ENCODE assay signal across 25 mouse cellular contexts in the genomic region with DNA sequence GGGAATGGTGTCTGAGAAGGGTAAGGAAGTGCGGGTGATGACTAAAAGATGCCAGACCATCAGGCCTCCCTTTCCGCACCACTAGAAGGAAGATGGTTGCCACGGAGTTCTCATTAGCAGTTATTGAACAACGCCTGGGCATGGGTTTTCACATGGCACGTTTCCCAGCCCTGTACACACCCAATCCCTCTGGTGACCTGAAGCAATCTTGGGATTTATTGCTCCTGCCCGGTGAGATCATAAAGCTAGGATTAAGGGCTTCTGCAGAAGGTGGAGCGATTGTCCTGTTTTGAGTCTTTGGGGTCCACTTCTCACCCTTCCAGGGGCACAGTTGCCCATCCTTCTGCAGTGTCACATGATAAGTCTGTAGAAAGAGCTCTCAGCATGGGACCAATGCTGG. TPM values are rescaled to one million over a fixed set of nuclear protein-coding genes. Genes with fewer than 3 reads are reported as not detected.
A peak's percentile ranks its signal among the peaks of the same experiment; 100 is the strongest.
DNase-seq lines count a peak whose midpoint lies in the region; ATAC-seq and TF ChIP-seq lines count a peak whose summit lies in the region.
"Had no signal": no experiment of that assay in that cellular context is flagged by ENCODE, and none has a peak within 500 bp of the region (broad histone marks: within the 10 kb centered on the region; RNA-seq: fewer than 3 reads in every experiment).

No protein-coding gene starts in this region.

- 43% methylated on average over 7 of the region's 7 CpGs for WGBS in intestine, postnatal 0 days

- H3K27me3 ChIP-seq in intestine, postnatal 0 days (replicated peaks; ENCODE audit: control insufficient read depth, insufficient read depth, low read length), result no peaks in the 10 kb centered on the region
- H3K27me3 ChIP-seq: hindbrain, embryonic 12.5 days; hindbrain, embryonic 15.5 days; Patski had no signal

- H3K4me1 ChIP-seq in intestine, postnatal 0 days (replicated peaks; ENCODE audit: control insufficient read depth, insufficient read depth, low read length), result no peaks in the 10 kb centered on the region
- H3K4me1 ChIP-seq: hindbrain, embryonic 12.5 days; hindbrain, embryonic 15.5 days had no signal

- H3K9ac ChIP-seq in intestine, postnatal 0 days (ENCODE audit: low read depth, low read length), result no peak overlapping the region
- H3K9ac ChIP-seq: forebrain, postnatal 0 days; hindbrain, embryonic 12.5 days; hindbrain, embryonic 15.5 days had no signal

- no peak overlapping the region for H3K27ac ChIP-seq in intestine, postnatal 0 days (ENCODE audit: low read depth, low read length)
- H3K27ac ChIP-seq: gastrocnemius, adult 2 months; hindbrain, embryonic 12.5 days; hindbrain, embryonic 15.5 days had no signal

- H3K36me3 ChIP-seq in intestine, postnatal 0 days (ENCODE audit: control insufficient read depth, insufficient read depth), result no peaks in the 10 kb centered on the region
- H3K36me3 ChIP-seq: hindbrain, embryonic 12.5 days; hindbrain, embryonic 15.5 days had no signal

- ATAC-seq in intestine, postnatal 0 days, result 0 out of 2 replicates have a peak, but pooled peaks have one; percentile 57
- ATAC-seq in megakaryocyte-erythroid progenitor cell, adult 5-6 weeks (replicated peaks; ENCODE audit: low FRiP score, low TSS enrichment, poor library complexity, severe bottlenecking), result no peak
- ATAC-seq: CD4-positive, CD25-positive, alpha-beta regulatory T cell, adult 4 months; forebrain, embryonic 14.5 days; forebrain, postnatal 0 days; Patski had no signal

- intact Hi-C loops in gastrocnemius, postnatal 36 days (cut with DNase I), result no loop called here

- peak; percentile 15 for DNase-seq in adipocyte (ENCODE audit: low spot score)
- peak; percentile 42 for DNase-seq in gonadal fat pad, adult 2 months (ENCODE audit: low read depth)
- DNase-seq in cerebellum, adult 11-12 months, result no peak
- no peak for DNase-seq in gastrocnemius, postnatal 36 days
- DNase-seq: adrenal gland, adult 8-10 months; adrenal gland, postnatal 25 days; cerebellum, adult 8-10 months; cerebellum, postnatal 14 days; forebrain, postnatal 0 days; gastrocnemius, adult 2 months; gastrocnemius, postnatal 14 days; kidney, adult 2 months had no signal

- H3K4me2 ChIP-seq in intestine, postnatal 0 days (replicated peaks; ENCODE audit: low read depth), result no peak overlapping the region
- H3K4me2 ChIP-seq: heart, embryonic 11.5 days; hindbrain, embryonic 12.5 days; hindbrain, embryonic 15.5 days had no signal

- H3K9me3 ChIP-seq in intestine, postnatal 0 days (ENCODE audit: control insufficient read depth), result no peaks in the 10 kb centered on the region
- H3K9me3 ChIP-seq: hindbrain, embryonic 12.5 days; hindbrain, embryonic 15.5 days had no signal

- TF ChIP-seq CTCF in intestine, postnatal 0 days (IDR thresholded peaks at IDR 0.05; ENCODE audit: low read depth), result no peak

- H3K4me3 ChIP-seq in intestine, postnatal 0 days (ENCODE audit: low read depth, low read length), result no peak overlapping the region
- H3K4me3 ChIP-seq: gastrocnemius, adult 2 months; hindbrain, embryonic 12.5 days; hindbrain, embryonic 15.5 days had no signal

RNA-seq across cellular contexts. Expression of a gene that starts 26.9 kb away (rescaled TPM):
- polyA plus RNA-seq in gonadal fat pad, adult 2 months (2012; rRNA removed), result 0.61 and 1.2 TPM in 2 replicates
- polyA plus RNA-seq in intestine, postnatal 0 days (2015; fragmentation: Nextera tagmentation; extraction: Ambion mirVana), result 1.9 and 2.3 TPM in 2 replicates
- total RNA-seq in gastrocnemius, postnatal 36 days (2021), result not detected
- not detected in 2 replicates for total RNA-seq in megakaryocyte-erythroid progenitor cell, adult 5-6 weeks (2014; fragmentation: Nextera tagmentation)
- not detected in 2 replicates for total RNA-seq in megakaryocyte-erythroid progenitor cell, adult 5-6 weeks (2017)
- total RNA-seq: gastrocnemius, adult 2 months; granulocyte monocyte progenitor cell, adult 5-6 weeks; heart, adult 8-10 months; heart, postnatal 25 days; hematopoietic stem cell, adult 5-6 weeks; MEL had no signal
- polyA plus RNA-seq: CD4-positive, CD25-positive, alpha-beta regulatory T cell, adult 4 months had no signal

RNA-seq across cellular contexts. Expression of a gene that starts 27.8 kb away (rescaled TPM):
- 4.0 and 4.9 TPM in 2 replicates for polyA plus RNA-seq in gonadal fat pad, adult 2 months (2012; rRNA removed)
- polyA plus RNA-seq in intestine, postnatal 0 days (2015; fragmentation: Nextera tagmentation; extraction: Ambion mirVana), result 6.5 and 6.9 TPM in 2 replicates
- total RNA-seq in gastrocnemius, postnatal 36 days (2021), result under 1 TPM; 0.30 to 0.71 TPM
- not detected in 2 replicates for total RNA-seq in megakaryocyte-erythroid progenitor cell, adult 5-6 weeks (2014; fragmentation: Nextera tagmentation)
- not detected in 2 replicates for total RNA-seq in megakaryocyte-erythroid progenitor cell, adult 5-6 weeks (2017)
- total RNA-seq: granulocyte monocyte progenitor cell, adult 5-6 weeks; hematopoietic stem cell, adult 5-6 weeks; MEL had no signal
- polyA plus RNA-seq: CD4-positive, CD25-positive, alpha-beta regulatory T cell, adult 4 months had no signal

RNA-seq across cellular contexts. Expression of a gene that starts 58.2 kb away (rescaled TPM):
- polyA plus RNA-seq in gonadal fat pad, adult 2 months (2012; rRNA removed), result 1.7 and 2.0 TPM in 2 replicates
- polyA plus RNA-seq in intestine, postnatal 0 days (2015; fragmentation: Nextera tagmentation; extraction: Ambion mirVana), result 0.38 and 1.3 TPM in 2 replicates
- under 1 TPM in 1 of 2 experiments, not detected in 1; 0.41 TPM for total RNA-seq in gastrocnemius, postnatal 36 days (2021)
- not detected in 2 replicates for total RNA-seq in megakaryocyte-erythroid progenitor cell, adult 5-6 weeks (2014; fragmentation: Nextera tagmentation)
- not detected in 2 replicates for total RNA-seq in megakaryocyte-erythroid progenitor cell, adult 5-6 weeks (2017)
- total RNA-seq: granulocyte monocyte progenitor cell, adult 5-6 weeks; hematopoietic stem cell, adult 5-6 weeks; MEL had no signal
- polyA plus RNA-seq: CD4-positive, CD25-positive, alpha-beta regulatory T cell, adult 4 months had no signal

Comparison
In these comparisons a context has a peak if more than half of its experiments do, and no peak if none do; other contexts are left out.
1. DNase-seq: peak in adipocyte (single experiment) and gonadal fat pad, adult 2 months (single experiment); none in cerebellum, adult 11-12 months (single experiment) and gastrocnemius, postnatal 36 days (0 of 2).